Mouse (Mus musculus): Measurements from ENCODE around the gene Pck2.

Pck2 gene

GRCm38 (mm10) chr14:55540067-55540786 lies at the start of gene Pck2:
Gene Pck2 (plus strand): TSS chr14:55540266.
- peak; percentile 93 for DNase-seq

- DNase-seq, result peak; percentile 81
These were observed 49.5 kb upstream of the Pck2 start, which contains the start of gene Carmil3 for GRCm38 (mm10) chr14:55490361-55491201. Gene Carmil3 (plus strand): TSS chr14:55490651.

DNA sequence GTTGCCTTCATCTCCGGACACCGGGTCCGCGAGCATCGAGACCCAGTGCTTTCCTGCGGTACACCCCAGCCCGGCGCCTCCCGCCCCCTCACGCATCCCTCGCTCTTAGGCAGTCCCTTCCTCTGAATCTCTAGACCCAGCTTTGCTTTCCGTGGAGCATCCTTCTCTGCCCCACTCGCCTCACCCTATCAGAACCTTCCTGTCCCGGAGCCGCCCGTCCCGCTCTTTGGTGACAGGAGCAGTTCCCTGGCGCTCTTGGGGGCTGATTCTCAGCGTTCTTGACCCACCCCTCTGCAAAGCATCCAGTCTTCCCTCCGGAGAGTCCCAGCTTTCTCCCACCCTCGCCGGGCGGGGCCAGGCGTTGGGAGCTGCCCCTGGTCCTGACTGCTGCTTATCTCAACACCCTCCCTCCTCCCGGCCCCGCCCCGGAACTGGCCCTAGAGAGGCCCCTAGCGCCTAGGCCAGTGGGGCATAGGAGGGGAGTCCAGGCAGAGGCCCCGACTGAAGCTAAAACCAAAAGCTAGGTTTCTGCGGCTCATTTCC lies 48.7 kb upstream of the Pck2 start:
- DNase-seq, result peak; percentile 70

GRCm38 (mm10) chr14:55492103-55492502 lies 48.0 kb upstream of the Pck2 start:
- no peak for DNase-seq

- no peak for DNase-seq
These were observed 44.4 kb upstream of the Pck2 start for GRCm38 (mm10) chr14:55495509-55496240.

DNA sequence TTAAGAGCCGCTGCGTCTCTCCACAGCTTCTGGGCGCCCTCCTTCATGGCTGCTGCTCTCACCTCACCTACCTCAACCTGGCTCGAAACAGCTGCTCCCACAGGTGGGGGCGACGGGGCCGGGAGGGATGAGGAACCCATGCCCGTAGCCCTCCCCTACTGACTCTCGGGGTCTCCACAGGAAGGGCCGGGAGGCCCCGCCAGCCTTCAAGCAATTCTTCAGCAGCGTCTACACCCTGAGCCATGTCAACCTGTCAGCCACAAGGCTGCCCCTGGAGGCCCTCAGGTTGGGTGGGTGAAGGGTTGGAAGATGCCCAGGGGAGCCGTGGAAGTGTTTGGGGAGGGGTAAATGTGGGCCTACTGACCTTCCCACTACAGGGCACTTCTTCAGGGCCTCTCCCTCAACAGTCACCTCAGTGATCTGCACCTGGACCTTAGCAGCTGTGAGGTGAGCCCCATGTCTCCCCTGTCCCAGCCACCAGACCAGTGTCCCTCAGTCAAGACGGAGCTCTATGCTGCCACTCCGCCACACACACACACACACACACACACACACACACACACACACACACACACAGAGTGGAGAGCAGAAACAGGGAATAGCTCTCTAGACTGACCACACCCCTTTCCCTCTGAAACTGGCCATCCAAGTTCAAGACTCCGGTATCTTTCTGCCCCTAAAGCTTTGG lies 43.2 kb upstream of the Pck2 start:
- no peak for DNase-seq

GRCm38 (mm10) chr14:55497449-55497821 lies 42.6 kb upstream of the Pck2 start:
- DNase-seq, result peak; percentile 86

DNA sequence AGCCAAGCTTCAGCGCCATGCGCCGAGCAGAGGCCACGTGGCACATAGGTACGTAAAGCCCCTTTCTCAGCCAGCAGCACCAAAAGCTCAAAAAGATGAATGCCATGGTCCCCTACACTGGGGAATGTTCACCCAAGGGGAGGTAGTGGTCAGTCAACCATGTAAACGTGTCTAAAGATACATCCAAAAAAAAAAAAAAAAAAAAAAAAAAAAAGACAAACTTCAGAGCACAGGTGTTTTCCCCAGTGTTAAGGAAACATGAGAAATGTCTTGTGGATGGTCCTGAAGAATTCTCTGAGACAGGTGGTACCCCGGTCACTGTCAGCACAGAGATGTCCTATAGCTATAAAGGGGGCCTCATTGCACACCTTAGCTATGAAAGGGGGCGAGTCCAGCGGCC lies 34.5 kb upstream of the Pck2 start:
- DNase-seq, result no peak

DNA sequence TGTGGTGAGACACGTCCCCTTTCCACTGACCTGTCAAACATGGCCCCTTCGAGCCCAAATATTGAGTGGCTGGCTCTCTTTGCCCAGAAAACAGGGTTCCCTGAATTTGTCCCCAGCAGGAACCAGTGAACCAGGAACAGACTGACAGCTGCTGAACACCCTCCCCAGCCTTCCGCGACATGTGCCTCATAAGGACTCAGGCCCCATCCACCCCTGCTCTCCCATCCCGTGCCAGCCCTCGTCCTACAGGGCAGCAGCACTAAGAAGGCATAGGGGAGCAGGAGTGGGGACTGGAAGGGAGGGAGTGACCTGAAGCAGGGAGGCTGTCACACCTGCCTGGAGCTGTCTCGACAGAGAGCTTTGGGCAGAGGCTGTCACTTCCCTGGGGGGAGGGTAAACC lies 32.3 kb upstream of the Pck2 start:
- DNase-seq, result no peak

GRCm38 (mm10) chr14:55509540-55509939 lies 30.5 kb upstream of the Pck2 start:
- no peak for DNase-seq

GRCm38 (mm10) chr14:55510125-55510731 lies 29.8 kb upstream of the Pck2 start, which contains the start of gene Cpne6:
Gene Cpne6 (plus strand): TSS chr14:55510445.
- DNase-seq, result no peak

DNA sequence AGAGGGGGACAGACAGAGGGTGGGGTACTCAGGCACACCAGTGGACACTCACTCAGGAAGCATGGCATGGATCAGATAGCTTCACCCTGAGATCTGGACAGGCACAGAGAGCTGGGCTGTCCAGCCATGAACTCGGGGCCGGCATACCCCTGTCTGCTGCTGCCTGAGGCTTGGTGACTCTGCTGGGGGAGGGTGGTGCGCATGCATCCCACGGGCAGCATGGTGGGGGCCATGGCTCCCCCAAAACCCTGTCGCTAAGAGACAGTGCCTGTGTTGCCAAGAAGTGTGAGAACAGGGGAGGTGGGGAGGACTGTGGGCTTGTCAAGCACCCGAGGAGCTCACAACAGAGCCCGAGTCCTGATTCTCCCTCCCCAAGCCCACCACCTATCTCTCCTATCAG lies 29.0 kb upstream of the Pck2 start:
- no peak for DNase-seq

DNA sequence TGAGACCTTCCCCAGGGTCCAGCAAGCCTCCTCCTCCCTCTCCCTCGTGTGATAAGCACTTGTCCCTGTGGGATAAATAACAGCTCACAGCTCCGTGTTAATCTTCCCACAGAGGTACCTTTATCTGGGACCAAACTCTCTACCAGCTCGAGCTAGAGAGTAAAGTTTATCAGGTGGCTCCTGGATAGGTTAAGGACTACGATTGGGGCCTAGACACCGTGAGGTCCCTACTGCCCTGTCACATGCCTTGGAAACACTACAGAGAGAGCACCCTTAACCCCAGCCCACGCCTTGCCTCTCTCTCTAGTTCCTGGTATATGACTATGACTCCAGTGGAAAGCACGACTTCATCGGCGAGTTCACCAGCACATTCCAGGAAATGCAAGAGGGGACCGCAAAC lies 26.1 kb upstream of the Pck2 start:
- no peak for DNase-seq

DNA sequence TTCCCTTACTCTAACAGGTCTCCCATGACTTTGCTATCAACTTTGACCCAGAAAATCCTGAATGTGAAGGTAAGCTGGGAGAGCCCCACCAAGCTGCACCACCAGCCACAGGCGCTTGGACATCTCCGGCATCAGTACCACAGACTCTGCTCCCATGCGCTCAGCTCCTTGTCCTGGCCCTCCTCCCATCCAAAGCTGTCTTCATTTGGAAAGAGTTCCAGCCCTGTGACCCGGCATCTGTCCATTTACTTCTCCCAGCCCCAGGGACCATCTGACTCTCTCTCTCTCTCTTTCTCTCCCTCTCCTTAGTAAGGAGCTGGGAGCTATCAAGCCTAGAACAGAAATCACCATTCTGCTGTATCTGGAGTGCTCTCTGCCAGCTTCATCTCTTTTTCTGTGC lies 24.2 kb upstream of the Pck2 start:
- no peak for DNase-seq

- DNase-seq, result no peak
These were observed 21.2 kb upstream of the Pck2 start for GRCm38 (mm10) chr14:55518897-55519296.

DNA sequence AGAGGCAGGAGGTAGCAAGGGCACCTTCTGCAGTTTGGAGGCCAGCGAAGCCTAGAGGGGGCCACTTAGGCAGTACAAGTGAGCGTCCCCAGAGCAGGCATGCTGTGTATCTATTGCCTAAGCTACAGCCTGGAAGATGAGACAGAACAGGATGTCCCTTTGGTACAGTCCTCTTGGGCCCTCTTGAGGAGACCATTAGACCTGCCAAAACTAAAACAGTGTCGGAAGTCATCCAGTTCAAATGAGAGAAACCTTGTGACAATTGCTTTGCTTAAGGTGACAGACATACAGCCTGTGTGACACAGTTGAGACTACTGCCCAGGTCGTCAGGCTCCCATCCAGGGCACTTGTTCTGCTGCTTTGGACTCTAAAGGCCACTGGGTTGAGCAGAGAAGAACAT lies 20.5 kb upstream of the Pck2 start:
- DNase-seq, result no peak

GRCm38 (mm10) chr14:55520451-55521361 lies 19.4 kb upstream of the Pck2 start:
- peak; percentile 18 for DNase-seq

- DNase-seq, result no peak
These were observed 16.0 kb upstream of the Pck2 start for GRCm38 (mm10) chr14:55524062-55524461.

DNA sequence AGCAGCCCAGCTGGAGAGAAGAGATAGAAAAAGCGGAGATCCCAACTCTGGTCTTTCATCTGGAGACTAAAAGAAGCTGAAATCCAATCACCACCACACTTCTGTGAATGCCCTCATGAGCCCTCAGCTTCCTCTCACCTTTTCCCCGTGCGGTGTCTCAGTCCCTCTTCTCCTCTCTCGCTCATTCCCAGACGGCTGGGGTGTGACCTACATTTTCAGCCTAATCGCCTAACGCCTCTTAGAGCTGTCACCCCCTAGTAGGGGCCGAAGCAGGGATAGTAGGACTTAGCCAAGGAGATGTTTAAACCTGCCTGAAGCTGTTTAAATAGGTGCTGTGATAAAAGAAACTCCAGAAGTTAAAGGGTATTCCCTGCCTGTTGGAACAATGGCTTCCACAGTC lies 15.3 kb upstream of the Pck2 start, which contains the start of gene Nrl:
Gene Nrl (minus strand): TSS at position 197 of the 400 bp plus-strand sequence.
- DNase-seq, result no peak

- no peak for DNase-seq
These were observed 13.4 kb upstream of the Pck2 start for GRCm38 (mm10) chr14:55526674-55527073.

DNA sequence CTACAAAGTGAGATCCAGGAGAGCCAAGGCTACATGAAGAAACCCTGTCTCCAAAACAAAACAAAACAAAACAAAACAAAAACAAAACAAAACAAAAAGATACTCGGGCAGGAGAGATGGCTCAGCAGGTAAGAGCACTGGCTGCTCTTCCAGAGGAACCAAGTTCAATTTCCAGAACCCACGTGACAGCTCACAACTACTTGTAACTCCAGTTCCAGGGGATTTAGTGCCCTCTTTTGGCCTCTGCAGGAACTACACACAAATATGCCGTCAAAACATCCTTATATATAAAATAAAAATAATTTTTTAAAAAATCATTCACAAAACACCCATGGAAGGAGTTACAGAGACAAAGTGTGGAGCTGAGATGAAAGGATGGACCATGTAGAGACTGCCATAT lies 12.1 kb upstream of the Pck2 start:
- peak; percentile 29 for DNase-seq
